Mouse (Mus musculus) CH12.LX (cell line): ENCODE data around the gene Ankrd61.

Experiments
- CTCF ChIP-seq, 2 experiments: IDR thresholded peaks in 1 of 2; conservative IDR thresholded peaks in 1 of 2; 2 replicates each; pipeline ENCODE4 v1.5.1; 2011 to 2012; ENCODE audit warnings: low read depth in 2 of 2, low read length in 2 of 2, improper control_type of control experiment in 1 of 2, inconsistent platforms in 1 of 2, mild to moderate bottlenecking in 1 of 2, moderate library complexity in 1 of 2
- EP300 ChIP-seq: IDR thresholded peaks from 2 replicates; pipeline ENCODE4 v1.6.1; 2011; ENCODE audit warnings: low read length, improper control_type of control experiment
- HCFC1 ChIP-seq: IDR thresholded peaks from 2 replicates; pipeline ENCODE4 v1.6.1; 2012; ENCODE audit warnings: low read depth, mild to moderate bottlenecking, inconsistent platforms, low read length, improper control_type of control experiment
- NRF1 ChIP-seq: IDR thresholded peaks from 2 replicates; pipeline ENCODE4 v1.6.1; 2014; ENCODE audit warnings: low read depth, mild to moderate bottlenecking, inconsistent platforms, low read length, improper control_type of control experiment, moderate library complexity
- POLR2A ChIP-seq: IDR thresholded peaks from 2 replicates; pipeline ENCODE4 v1.6.1; 2011; ENCODE audit warnings: low read depth, mild to moderate bottlenecking, improper control_type of control experiment, low read length
- SIN3A ChIP-seq: IDR thresholded peaks from 2 replicates; pipeline ENCODE4 v1.6.1; 2012; ENCODE audit warnings: low read length, improper control_type of control experiment, inconsistent platforms
- ZMIZ1 ChIP-seq: IDR thresholded peaks from 2 replicates; pipeline ENCODE4 v1.6.1; 2012; ENCODE audit warnings: low read depth, mild to moderate bottlenecking, inconsistent platforms, low read length, improper control_type of control experiment

DNA sequence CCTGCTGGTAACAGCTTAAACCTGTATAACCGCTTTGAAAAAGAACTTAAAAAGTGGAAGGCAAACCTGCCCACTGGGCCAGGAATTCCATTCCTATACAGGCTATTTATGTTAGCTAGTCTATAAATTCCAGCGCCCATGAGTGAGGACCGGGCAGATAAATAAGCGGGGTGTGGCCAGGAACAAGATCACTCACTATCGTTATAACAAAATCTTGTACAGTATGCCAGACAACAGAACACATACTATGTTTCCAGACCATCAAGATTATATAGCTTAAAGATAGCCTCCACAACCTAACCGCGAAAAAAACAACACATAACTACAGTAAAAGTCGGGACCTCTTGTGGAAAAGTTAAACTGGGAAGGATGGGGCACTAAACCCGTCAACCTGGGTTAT is 11.4 kb upstream of the Ankrd61 start:
- TF ChIP-seq EP300 (no peak), SIN3A (no peak), ZMIZ1 (no peak), POLR2A (no peak), CTCF (conservative IDR thresholded peaks at IDR 0.05 in 1 of 2, IDR thresholded peaks at IDR 0.05 in 1 of 2; ENCODE audit: low read depth in 2 of 2, low read length in 2 of 2) (no peak), HCFC1 (no peak), NRF1 (no peak)
